Mouse (Mus musculus): Measurements from ENCODE around the gene Tarbp1.

DNA sequence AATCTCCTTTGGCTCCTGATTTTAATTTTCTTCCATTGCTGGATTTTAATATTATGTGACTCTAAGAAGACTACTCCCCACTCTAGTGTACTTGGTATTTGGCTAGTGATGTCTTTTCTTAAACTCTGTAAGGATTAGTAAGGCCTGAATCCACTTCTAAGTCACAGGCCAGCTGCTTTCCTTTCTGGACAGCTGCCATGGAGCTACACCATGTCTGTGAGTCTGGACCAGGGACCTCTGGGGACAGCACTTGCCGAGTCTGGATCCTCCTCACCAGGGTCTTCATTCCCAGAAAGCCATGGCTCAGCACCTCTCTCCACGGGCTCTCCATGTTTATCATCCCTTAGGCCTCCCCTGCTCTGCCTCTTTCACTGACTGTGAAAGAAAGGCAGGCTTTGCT, 94.7 kb downstream of the Tarbp1 start:
- TF ChIP-seq FLI1 (IDR thresholded peaks at IDR 0.05; ENCODE audit: low read length) = no peak
- no peak for TF ChIP-seq GATA1 (IDR thresholded peaks at IDR 0.05; ENCODE audit: borderline replicate concordance, low read length)
